Mouse (Mus musculus): ENCODE measurements at regions not wholly inside any gene's neighbourhood (a gene's known extent, or its start where the extent isn't known, plus 50 kb on each side); places are given as distances from the start of the nearest gene placed in this dataset.
"Not testable (repeated sequence)": the region's sequence is repeated elsewhere in the genome, so short reads cannot be mapped to it uniquely, and the experiment has no call there.

DNA sequence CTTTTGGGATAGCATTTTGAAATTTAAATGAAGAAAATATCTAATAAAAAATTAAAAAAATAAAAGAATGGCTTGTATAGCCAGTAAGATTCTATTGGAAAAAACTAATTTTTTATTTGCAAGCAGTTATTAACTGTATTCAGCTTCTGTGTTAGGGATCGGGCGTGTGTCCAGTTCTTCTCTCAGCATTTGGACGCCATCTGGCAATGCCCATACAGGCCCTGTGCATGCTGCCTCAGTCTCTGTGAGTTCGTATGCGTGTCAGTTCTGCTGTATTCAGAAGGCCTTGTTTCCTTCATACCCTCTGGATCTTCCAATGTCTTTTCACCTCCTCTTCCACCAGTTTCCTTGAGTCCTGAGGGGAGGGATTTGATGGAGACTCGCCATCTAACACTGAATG lies 123.8 kb upstream of the Nabp1 start:
- no peak for DNase-seq (ENCODE audit: low spot score)

DNA sequence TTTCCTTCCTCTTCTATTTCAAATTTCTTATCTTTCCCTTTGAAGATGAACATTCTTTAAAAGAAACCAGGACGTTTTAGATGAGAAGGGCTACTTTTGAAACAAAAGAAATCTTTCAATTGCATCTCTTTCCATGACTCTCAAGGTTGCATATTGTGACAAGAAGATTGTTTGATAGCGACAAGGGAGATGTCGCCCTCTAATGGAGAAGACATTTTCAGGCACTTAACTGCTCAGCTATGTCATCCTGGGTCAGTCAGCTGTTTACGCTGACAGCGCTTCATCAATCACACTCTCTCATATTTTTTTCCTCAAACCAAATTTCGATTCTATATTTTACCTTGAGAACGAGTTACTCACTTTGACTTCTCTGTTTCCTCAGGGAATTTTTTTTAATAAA lies 122.2 kb upstream of the Nabp1 start:
- peak; percentile 6 for DNase-seq (ENCODE audit: low spot score)

GRCm38 (mm10) chr1:51596935-51597820 lies 119.0 kb upstream of the Nabp1 start:
- peak; percentile 82 for DNase-seq (ENCODE audit: low spot score)

- no peak for DNase-seq (ENCODE audit: low spot score)
These were observed 116.4 kb upstream of the Nabp1 start for GRCm38 (mm10) chr1:51594666-51595065.

DNA sequence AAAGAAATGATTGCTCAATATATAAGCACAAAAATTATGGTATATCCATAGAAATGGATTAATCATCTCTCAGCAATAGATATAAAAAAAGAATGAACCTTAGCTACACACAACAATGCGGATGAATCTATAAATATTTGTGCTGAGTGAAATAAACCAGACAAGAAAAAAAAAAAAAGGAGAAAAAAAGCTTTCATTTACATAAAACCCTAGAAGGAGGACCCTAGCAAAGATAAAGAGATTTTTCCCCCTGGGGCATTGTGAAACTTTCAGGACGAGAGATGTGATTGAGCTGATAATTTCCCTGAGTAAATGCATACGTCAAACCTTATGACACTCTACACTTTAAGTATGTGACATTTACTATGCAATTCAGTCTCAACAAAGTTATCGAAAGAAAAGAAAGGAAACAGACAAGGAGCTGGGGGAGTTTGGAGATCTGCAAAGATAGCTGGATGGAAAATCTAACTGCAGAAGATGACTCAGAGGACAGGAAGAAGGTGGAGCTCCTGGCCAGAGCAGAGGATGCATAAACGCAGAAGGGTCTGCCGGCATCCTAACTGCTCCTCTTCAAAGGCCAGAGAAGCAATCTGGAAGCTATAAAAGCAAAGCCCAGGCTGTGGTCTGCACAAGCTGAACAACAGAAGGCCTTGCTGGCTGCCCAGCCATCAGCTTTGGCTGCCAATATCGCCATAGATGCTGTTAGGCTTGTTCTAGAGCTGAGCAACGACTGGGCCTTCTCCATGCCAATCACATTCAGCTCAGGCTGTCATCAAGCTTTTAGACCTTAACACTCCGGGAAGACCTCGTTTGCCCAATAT lies 115.6 kb upstream of the Nabp1 start:
- no peak for DNase-seq (ENCODE audit: low spot score)

- no peak for DNase-seq (ENCODE audit: low spot score)
These were observed 113.7 kb upstream of the Nabp1 start for GRCm38 (mm10) chr1:51591886-51592285.

- DNase-seq (ENCODE audit: low spot score) = no peak
These were observed 112.6 kb upstream of the Nabp1 start for GRCm38 (mm10) chr1:51590606-51591400.

GRCm38 (mm10) chr1:51584925-51585424 lies 106.8 kb upstream of the Nabp1 start:
- no peak for DNase-seq (ENCODE audit: low spot score)

- DNase-seq (ENCODE audit: low spot score) = no peak
These were observed 105.6 kb upstream of the Nabp1 start for GRCm38 (mm10) chr1:51583871-51584270.

- no peak for DNase-seq (ENCODE audit: low spot score)
These were observed 101.8 kb upstream of the Nabp1 start for GRCm38 (mm10) chr1:51580074-51580473.

GRCm38 (mm10) chr1:51577701-51578100 lies 99.5 kb upstream of the Nabp1 start:
- no peak for DNase-seq (ENCODE audit: low spot score)

GRCm38 (mm10) chr1:51572314-51573078 lies 94.3 kb upstream of the Nabp1 start:
- DNase-seq (ENCODE audit: low spot score) = no peak

DNA sequence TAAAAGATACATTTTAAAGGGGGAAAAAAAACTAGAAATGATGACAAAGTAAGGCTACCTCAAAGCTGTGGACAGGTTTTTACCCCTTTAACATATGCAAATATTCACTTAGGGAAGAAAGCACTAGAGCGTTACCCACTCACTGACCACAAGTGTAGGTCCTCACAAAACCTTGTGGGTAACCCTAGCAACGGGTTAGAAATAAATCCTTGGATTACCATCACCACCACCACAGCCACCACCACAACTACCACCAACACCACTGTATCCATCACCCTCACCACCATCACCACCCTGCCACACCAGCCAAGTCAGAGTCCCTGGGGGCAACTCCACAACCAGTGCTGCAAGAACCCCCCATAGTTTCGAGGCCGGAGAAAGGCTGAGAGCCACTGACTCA lies 91.4 kb upstream of the Nabp1 start:
- DNase-seq (ENCODE audit: low spot score) = no peak

DNA sequence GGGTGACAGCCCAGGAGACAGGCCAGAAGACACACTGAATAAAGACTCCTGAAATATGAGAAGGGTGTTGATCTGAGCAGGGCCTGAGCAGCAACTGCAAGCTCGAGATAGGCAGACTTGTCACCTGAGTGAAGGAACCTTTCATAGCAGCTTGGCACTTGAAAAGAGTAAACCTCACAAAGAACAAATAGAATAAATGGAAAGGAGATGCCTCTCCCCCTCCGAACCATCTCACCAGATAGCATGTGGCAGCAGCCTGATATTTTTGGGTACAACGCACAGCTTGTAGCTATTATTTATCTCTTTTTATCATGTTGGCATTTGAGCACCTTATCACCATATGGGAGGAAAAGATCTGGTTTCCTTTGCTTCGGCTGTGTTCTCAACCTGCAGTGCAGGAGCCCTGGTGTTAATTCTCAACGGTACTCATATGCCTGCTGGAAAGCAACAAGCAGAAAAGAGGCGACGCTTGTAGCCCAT lies 88.0 kb upstream of the Nabp1 start:
- no peak for DNase-seq (ENCODE audit: low spot score)

- not testable (repeated sequence) for DNase-seq (ENCODE audit: low spot score)
These were observed 78.4 kb upstream of the Nabp1 start for GRCm38 (mm10) chr1:51556616-51557015.

GRCm38 (mm10) chr1:51553738-51554137 lies 75.5 kb upstream of the Nabp1 start:
- no peak for DNase-seq (ENCODE audit: low spot score)

DNA sequence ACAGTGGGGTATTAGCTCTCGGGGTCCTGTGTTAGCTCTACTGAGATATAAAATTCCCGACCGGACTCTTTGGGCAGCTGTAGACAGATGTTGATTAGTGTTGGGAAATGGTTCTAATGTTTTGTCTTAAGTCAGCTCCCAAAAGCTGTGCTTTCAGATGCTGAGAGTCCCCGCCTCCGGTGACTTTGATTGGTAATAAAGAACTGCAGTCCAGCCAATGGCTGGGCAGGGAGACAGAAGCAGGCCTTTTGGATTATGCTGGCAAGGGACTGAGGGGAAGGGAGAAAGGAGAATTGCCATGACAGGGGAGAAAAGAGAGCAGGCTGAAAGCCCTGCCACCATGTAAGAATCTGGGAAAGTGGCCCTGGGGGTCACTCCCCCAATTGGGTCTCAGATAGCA lies 73.4 kb upstream of the Nabp1 start:
- DNase-seq (ENCODE audit: low spot score) = no peak

- DNase-seq (ENCODE audit: low spot score) = no peak
These were observed 64.6 kb upstream of the Nabp1 start for GRCm38 (mm10) chr1:51542801-51543200.

DNA sequence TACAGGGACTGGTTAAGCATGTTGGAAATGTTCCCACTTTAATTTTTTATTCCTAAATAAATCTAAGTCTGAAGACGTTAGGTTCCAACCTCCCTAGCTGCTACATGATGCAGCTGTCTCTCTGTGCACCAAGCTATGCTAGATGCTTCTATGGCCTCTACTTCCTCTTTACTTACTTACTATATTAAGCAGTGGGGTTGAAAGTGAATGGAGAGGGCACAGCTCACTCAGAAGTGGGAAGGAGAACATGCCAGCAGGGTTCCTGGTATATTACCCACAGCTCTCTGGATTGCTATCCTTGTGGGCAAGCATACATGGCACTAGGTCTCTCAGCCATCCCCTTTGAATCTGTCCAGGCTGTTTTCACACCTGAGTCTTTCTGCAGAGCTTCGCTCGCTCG lies 61.4 kb upstream of the Nabp1 start:
- no peak for DNase-seq (ENCODE audit: low spot score)

DNA sequence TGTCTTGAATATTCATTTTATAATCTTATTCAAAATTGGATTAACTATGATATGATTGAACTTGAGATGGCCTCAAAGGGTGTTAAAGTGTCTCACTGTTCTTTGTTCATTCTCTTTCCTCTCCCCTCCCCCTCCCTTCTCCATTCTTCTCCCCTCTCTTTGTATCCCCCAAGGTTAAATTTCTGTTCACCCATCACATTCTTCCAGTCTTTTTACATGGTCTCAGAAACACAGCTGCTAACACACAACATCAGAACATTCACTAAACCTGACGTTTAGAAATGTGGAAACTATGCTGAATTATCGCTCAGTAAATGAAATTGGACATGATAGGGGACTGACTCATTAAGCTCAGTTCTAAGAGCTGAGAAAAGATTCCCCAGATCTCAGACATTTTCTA lies 60.6 kb upstream of the Nabp1 start:
- DNase-seq (ENCODE audit: low spot score) = no peak

Measured in gastrocnemius, adult 18-20 months (tissue).